Mouse (Mus musculus) macrophage (primary cell): ENCODE measurements around the gene Xkrx. TPM values are rescaled to one million over a fixed set of nuclear protein-coding genes. Genes with fewer than 3 reads are reported as not detected.

Experiments used
- H3K27ac ChIP-seq: fragments of 350-480 bp; formaldehyde crosslinking; 2 replicates; pipeline ENCODE4 v1.9.0; 2021
- H3K36me3 ChIP-seq: fragments of 350-480 bp; formaldehyde crosslinking; 2 replicates; pipeline ENCODE4 v1.9.0; 2021; ENCODE audit errors: inconsistent target
- H3K4me3 ChIP-seq: fragments of 350-480 bp; formaldehyde crosslinking; 2 replicates; pipeline ENCODE4 v1.9.0; 2021; ENCODE audit errors: inconsistent target
- H3K79me2 ChIP-seq: fragments of 350-480 bp; formaldehyde crosslinking; 2 replicates; pipeline ENCODE4 v1.9.0; 2021; ENCODE audit errors: inconsistent target
- WGBS: methylation state at CpG from one replicate; pipeline ENCODE4 v1.1.7; 2026; ENCODE audit warnings: inconsistent platforms; ENCODE audit not compliant: missing documents; 5-methylcytosine and 5-hydroxymethylcytosine counted together
- polyA plus RNA-seq: library from polyadenylated mRNA; stranded (reverse); fragments of 250-400 nt; gene quantifications from 3 replicates; pipeline ENCODE4 v1.2.4, GENCODE M21; 2018; ENCODE audit warnings: inconsistent platforms

Gene Xkrx
- polyA plus RNA-seq, 1 experiment from 2014 or later = 0.67 TPM

GRCm38 (mm10) chrX:134128549-134128948, 33.3 kb downstream of the Xkrx start:
- H3K27ac ChIP-seq = no peak overlapping the region
- no peaks in the 10 kb centered on the region for H3K36me3 ChIP-seq
- no peaks in the 10 kb centered on the region for H3K79me2 ChIP-seq
- 78% methylated on average over 3 of the region's 3 CpGs for WGBS
- no peak overlapping the region for H3K4me3 ChIP-seq

- Histone ChIP-seq H3K27ac (no peak overlapping the region), H3K4me3 (no peak overlapping the region), H3K36me3 (no peaks in the 10 kb centered on the region), H3K79me2 (no peaks in the 10 kb centered on the region)
- WGBS = 18% methylated on average over 3 of the region's 3 CpGs
Measured at GRCm38 (mm10) chrX:134116417-134116816, 45.5 kb downstream of the Xkrx start.

- H3K27ac ChIP-seq = no peak overlapping the region
- no peaks in the 10 kb centered on the region for H3K79me2 ChIP-seq
- H3K36me3 ChIP-seq = no peaks in the 10 kb centered on the region
- H3K4me3 ChIP-seq = no peak overlapping the region
- WGBS = 57% methylated on average over 3 of the region's 3 CpGs
Measured at GRCm38 (mm10) chrX:134111767-134112166, 50.1 kb downstream of the Xkrx start.

- Histone ChIP-seq H3K4me3 (no peak overlapping the region), H3K27ac (no peak overlapping the region), H3K79me2 (no peaks in the 10 kb centered on the region), H3K36me3 (no peaks in the 10 kb centered on the region)
- 76% methylated on average over 2 of the region's 2 CpGs for WGBS
Measured at GRCm38 (mm10) chrX:134102641-134103040, 59.2 kb downstream of the Xkrx start.

Other genes starting within 250 kb of the Xkrx start
- gene Sytl4, start 180.3 kb downstream of the Xkrx start, polyA plus RNA-seq = 0.09 TPM in 1 of 3 replicates, not detected in the others
- 7.9 to 19.7 TPM (median 15.5 TPM) in 3 replicates for gene Cstf2, start 102.9 kb downstream of the Xkrx start, polyA plus RNA-seq
- gene Arl13a, start 25.4 kb upstream of the Xkrx start, polyA plus RNA-seq = not detected in 3 replicates
- gene Nox1, start 59.9 kb upstream of the Xkrx start, polyA plus RNA-seq = not detected in 3 replicates
- gene Trmt2b, start 114.9 kb upstream of the Xkrx start, polyA plus RNA-seq = 13.8 to 16.4 TPM (median 14.4 TPM) in 3 replicates
- not detected in 3 replicates for gene Tmem35a, start 133.1 kb upstream of the Xkrx start, polyA plus RNA-seq
- gene Cenpi, start 146.0 kb upstream of the Xkrx start, polyA plus RNA-seq = 0.97 to 5.5 TPM (median 4.3 TPM) in 3 replicates
- 0.04 to 0.10 TPM in 2 of 3 replicates, not detected in the other for gene Drp2, start 242.5 kb upstream of the Xkrx start, polyA plus RNA-seq